Mouse (Mus musculus) NIH3T3 (cell line): ENCODE measurements around the gene Dnajc21.
"Not testable (repeated sequence)": the region's sequence is repeated elsewhere in the genome, so short reads cannot be mapped to it uniquely, and the experiment has no call there.

Source experiments
- DNase-seq: peaks from one replicate; pipeline ENCODE4 v3.0.0-alpha.2; 2012; ENCODE audit warnings: low read depth

The Dnajc21 gene

DNA sequence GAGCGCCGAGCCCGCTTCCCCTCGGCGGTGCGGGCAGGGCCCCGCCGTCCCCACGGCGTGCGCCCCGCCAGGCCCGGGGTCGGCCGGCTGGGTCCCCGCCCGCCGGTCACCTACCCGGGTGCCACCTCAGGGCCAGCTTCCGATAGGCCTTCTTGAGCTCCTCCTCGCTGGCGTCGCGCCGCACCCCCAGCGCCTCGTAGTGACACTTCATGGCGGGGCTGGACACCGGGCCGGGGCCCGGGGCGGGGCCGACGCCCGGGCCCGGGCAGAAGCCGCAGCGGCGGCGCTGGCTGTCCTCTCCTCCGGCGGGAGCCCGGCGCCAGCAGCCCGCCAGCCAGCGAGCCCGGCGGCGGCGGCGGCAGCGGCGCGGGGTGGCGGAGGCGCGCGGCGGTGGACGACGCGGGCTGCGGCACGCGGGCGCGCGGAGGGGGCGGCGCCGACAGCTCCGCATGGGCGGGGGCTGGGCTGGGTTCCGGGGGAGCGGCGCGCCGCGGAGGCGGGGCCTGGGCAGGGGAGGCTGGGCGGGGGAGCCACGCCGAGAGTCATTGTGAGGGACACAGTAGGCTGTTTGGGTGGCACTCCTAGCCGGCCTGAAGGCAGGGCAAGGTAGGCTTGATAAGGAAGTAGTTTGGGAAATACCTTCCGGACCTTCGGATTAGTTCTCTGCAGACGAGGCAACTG lies at the start of gene Dnajc21:
Dnajc21 (minus strand) TSS at position 366 of the 681 bp plus-strand sequence.
- peak; percentile 88 for DNase-seq

DNA sequence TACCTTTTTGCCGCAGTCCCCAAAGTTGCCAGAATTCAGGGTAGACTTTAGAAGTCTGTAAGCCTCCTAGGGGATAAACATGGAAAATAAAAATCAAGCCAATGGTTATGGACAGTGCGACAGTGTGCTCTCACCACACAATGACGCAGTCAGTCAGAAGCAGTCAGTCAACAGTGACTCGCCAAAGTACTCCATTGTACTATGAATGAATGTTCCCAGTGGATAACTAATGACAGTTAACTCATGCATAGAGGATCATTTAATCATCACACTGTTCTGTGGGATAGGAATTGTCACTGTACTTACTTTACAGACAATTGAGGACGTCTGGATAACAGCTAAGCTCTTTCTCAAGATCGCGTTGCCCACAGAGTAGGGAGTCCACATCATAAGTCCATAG lies 44.9 kb upstream of the Dnajc21 start:
- peak; percentile 9 for DNase-seq

DNA sequence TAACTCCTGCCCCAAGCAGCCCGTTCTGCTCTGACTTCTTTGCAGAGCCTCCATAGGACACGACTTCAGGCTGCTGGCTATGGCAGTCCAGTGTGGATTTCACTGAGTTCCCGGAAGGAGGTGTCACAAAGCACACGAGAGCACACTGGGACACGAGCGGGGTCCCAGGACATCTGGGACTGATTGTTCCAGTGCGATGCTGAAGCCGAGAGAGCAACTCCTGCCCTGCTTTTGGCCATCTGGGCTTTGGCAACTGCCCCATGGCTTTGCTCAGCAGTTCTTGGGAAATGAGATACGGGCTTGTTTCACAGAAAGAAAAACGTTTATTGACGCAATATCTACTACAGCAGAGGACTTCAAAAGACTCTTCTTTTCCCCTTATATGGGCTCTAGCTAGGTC lies 35.8 kb upstream of the Dnajc21 start:
- peak; percentile 57 for DNase-seq

DNA sequence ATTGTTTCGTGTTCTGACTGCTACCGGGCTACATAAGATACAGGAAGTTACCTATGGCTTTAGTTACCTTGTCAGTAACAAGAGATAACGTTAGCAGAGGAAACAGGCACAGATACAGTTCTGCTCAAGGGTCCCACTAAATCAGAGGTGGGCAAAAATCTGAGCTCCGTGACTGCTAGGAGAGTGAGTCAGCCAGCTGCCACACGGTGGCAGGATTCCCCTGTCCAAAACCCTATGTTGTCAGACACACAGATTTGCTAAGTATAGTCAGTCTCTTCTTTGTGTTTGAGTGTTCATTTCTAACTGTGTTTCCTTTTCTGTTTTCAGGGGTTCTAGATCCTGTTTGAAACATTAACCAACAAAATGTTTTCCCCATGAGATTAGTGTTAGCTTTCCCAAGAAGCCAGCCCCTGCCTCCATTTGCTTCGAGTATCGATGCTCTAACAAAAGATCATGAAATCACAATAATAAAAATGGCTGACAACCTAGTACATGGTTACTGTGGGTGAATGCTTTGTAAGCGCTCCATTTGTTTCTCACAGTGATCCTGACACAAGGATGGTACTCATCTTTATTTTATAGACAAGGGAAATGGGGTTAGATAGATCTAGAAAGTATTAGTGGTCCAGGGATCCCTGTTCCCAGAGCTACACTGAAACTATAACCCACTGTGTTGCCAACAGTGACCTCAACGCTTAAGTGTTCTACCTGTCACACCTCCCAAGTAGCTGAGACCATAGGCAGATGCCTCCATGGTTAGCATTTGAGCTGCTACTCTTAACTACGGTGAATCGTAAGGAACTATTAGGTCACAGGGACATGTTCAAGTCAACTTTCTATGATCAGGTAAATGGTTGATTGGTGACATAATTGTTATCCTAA lies 30.8 kb upstream of the Dnajc21 start:
- DNase-seq, result peak; percentile 86

DNA sequence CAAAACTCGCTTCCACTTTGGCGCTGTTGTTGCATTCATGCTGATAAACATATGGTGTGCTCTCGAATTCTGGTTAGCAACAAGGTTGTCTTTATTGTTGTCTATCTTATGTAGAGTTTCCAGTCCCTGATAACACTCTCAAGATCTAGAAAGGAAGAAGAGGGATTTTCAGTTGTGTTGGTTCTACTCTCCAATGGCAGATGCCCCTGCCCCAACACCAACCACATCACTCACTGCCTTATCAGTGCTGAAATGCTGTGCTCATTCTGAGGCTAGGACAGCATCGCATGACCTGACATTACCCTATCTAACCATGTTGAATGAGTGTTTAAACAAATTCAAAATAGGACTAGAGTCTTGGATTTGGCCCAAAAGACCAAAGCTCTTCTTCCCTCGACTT lies 29.7 kb upstream of the Dnajc21 start:
- no peak for DNase-seq

DNA sequence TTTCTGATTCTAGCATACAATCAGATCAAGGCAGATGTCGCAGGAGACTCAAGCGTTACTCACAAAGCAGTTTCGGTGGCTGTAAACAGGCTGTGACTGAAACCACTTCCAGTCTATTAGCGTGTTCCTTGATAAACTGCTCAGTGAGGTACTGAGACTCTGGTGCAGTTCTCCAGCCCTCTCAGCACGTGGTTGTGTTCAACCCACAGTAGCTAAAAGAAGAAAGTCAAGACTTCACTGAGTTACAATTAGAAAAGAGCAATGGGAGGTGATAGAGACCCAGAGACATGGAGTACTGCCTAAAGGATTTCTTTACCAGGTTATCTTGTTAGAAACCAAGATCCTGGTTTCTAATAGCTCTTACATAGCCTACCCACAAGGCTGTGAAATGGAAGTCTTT lies 29.3 kb upstream of the Dnajc21 start:
- no peak for DNase-seq

DNA sequence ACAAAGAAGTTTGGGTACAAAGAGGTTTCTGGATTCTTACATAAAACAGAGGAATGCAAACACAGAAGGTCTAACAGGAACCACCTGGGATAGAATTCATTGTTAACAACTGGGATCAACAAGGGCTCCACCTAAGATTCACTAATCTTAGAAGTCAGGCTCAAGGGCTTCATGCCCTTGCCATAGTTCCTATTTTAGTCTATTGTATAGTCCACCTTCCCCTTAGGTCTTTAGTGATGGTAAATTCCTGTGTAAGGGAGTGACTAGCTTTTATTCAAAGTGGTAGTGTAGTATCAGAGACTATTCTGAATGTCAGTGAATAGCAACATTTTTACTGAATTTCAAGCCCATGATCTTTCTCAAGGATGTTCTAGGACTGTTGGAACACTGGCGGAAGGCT lies 26.4 kb upstream of the Dnajc21 start:
- not testable (repeated sequence) for DNase-seq

DNA sequence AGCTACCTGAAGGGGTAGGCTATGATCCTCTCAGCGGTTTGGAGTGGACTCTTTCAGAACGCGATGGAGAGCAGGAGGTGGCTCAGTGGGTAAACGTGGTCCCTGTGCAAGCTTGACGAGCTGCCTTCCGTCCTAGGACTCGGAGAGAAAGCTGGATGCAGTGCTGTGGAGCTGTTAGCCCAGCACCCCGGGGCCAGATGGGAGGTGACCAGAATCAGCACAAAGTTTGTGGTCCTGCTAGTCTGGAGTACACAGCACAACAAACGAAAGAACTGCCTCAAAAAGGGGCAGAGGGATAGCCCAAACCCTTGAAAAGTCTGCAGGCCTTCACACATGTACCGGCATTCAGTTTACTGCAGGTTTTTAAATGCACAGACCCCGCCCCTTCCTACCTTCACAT lies 25.6 kb upstream of the Dnajc21 start:
- no peak for DNase-seq

DNA sequence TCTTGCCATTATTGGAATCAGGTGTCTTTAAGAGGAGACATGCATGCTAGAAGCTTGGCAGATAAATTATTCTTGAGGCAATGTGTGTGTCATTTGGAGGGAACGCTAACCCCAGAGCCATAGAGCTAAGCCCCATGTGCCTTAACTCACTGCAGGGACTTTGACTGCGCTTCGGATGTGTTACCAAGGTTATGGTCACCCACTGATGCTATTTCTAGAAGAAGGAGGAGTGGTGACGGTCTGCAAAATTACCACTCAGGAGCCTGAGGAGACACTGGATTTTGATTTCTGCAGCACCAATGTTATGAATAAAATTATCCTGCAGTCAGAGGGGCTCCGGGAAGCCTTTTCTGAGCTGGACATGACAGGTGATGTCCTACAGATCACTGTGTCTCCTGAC lies 19.8 kb upstream of the Dnajc21 start:
- DNase-seq, result no peak

DNA sequence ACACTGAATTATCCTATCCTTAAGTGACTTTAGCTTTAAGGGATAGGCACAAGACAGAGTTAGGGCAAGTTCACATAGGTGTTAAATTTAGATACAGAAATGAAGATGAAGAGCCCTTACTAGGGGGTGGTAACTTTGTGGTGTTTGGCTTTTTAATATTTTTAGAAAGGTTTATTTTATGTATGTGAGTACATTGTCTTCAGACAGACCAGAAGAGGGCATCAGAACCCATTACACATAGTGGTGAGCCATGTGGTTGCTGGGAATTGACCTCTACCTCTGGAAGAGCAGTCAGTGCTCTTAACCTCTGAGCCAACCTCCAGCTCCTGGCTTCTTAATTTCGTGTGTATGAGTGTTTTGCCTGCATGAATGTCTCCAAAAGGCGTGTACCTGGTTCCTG lies 16.9 kb upstream of the Dnajc21 start:
- DNase-seq, result peak; percentile 26

DNA sequence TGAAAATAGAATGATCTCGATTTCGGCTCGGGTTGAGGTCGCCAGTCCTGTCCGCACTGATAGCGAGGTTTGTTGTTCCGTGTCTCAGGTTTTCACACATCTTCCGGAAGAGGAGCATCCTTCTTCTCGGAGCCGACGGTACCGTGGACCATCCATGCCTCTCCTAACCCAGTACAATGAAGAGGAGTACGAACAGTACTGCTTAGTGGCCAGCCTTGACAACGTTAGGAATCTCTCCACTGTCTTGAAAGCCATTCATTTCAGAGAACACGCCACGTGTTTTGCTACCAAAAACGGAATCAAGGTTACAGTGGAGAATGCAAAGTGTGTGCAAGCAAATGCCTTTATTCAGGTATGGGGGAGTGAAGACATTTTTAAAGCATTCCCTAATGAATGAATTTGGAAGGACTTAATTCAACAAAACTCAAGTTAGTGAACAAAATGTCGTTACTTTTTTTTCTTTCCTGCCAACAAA lies 16.1 kb upstream of the Dnajc21 start:
- DNase-seq, result no peak

DNA sequence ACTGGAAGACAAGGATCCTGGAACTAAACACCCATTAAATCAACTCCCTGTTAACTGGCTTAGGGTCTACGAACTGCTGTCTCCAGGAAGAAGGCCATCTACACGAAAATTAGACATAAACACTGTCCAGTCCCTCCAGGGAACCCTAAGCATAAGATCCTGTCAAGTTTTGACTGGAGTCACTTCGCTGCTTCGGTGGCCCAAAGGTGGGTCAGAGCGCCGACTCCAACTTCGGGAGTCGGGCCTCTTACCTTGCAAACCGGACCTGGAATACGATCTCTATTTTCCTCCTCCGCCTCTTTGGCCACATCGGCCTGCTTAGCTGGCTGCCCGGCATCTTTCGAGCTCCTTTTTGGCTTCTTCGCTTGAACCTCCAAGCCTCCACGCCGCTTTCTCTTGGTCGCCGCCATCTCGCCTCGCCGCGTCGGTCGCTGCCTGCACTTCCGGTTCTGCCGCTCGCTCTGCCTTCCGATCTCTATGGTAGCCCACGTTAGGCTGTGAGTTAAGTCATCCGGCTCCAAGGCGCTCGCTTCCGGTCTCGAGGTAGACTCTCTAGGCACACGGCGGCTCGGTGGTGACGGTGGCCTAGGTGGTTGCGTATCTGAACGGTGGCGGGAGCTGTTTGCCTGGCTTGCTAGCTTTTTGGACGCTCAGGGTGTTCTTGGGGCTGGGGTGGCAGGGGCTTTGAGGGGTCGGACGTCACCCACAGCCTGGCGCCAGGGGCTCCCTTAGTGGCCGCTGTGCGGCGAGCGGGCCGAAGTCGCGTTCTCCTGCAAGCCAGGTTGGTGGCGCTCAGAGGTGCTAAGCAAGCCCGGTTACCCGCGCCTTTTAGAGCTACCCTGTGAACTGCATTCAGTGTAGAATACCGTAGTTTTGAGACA lies 15.4 kb upstream of the Dnajc21 start, which contains the start of the genes Brix1 and Rad1:
Brix1 (minus strand) TSS at position 464 of the 881 bp plus-strand sequence.
Rad1 (plus strand) TSS at position 535 of the 881 bp plus-strand sequence.
- peak; percentile 97 for DNase-seq

DNA sequence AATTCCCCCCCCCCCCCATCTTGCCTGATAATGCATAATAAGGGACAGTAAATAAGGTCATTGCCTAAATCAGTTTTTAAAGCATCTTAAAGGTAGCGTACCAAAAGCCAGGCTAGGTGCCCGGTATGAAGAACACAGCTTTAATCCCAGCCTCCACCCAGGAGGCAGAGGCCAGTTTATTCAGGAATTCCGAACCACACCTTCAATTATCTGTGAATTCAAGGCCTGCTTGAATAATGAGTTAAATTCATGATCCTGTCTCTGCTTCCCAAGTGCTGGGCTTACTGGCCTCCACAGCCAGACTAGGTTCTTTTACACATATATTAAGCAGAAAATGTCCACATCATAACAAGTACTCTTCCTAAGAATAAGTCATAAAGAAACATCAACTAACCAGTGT lies 625 bp upstream of the Dnajc21 start:
- peak; percentile 17 for DNase-seq

DNA sequence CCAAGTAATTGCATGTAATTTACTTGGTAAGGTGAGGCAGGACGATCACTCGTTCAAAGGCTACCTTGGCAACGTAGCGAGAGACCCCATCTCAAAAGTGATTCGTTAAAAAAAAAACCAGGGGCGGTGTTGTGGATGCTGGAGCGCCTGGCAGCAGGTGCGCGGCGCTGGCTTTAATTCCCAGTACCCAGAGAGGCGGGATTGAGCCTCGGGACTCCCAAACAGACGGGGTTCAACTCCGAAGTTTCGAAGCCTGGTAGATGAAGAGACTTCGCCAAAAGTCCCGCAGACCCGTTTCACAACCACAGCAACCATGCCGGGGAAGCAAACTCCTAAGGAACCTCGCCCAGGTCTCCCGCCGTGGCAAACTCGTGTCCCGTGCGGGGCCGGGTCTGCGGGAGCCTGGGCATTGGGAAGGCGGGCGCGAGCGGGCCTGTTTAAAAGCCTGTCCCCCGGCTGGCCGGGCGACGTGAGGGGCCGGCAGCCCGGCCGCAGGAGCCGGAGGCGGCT lies 620 bp downstream of the Dnajc21 start:
- no peak for DNase-seq

DNA sequence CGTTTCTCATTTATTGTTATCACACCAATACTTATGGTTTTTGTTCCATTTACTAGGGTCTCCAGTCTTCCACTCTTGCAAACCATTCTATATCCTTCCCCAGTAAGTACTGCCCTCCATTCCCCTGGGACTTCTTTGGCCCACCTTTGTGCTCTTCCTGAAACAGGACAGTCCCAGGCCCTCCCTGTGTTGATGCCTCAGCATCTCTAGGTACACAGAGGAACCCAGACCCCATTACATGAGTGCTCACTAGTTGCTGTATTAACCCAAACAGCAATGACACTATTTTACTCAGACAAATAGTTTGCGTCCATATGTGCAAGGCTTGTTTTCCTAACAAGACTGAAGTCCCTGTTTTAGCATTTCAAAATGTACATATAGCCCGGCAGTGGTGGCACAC lies 1.6 kb downstream of the Dnajc21 start:
- no peak for DNase-seq

DNA sequence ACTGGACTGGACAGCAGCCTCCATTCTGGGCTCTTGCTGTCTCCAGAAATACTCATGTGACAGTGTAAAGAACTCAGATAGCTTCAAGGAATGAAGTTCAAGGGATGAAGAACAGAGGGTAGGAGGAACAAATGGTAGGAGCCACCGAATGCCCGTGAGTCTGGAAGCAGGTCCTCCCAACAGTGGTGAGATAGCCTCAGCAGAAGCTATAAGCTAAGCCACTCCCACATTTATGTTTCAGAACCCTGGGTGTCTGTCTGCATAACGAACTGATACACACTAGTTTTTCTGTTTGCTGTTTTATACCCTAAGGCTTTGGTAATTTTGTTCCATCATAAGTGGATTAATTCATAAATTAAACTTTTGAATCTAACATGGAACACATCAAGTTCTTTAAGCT lies 5.6 kb downstream of the Dnajc21 start:
- no peak for DNase-seq

DNA sequence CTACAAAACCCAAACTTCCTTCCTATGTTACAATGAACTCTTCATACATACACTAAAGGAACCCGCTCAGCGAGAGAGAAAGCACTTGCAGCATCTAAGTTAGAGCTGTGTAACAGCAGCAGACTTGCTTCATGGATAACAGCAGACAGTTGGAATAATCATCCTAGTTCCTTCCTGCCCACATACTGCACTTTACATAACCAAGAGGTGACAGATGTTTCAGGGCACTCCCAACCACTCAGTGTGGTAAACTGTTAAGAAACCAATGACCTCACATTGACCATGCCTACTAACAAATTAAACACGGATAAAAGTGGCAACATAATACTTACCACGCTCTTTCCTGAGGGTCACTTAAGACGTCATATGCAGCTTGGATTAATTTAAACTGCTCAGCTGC lies 6.8 kb downstream of the Dnajc21 start:
- no peak for DNase-seq

DNA sequence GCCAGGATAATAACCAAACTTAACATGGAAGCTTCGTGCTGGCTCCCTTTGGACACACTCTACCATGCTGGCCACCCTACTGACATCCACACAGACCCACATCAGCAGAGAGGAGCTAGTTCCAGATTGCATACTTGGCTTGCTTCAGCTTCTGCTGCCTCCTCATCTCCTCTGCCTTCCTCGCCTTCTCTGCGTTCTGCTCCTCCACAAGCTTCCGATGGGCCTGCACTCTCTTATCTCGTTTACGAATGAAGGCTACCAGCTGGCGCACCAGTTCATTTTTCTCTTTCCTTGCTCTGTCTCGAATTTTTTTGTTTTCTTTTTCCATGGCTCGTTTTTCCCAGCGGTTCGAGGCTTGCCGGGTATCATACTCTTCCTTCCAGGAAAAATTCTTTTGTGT lies 9.3 kb downstream of the Dnajc21 start:
- DNase-seq, result no peak

DNA sequence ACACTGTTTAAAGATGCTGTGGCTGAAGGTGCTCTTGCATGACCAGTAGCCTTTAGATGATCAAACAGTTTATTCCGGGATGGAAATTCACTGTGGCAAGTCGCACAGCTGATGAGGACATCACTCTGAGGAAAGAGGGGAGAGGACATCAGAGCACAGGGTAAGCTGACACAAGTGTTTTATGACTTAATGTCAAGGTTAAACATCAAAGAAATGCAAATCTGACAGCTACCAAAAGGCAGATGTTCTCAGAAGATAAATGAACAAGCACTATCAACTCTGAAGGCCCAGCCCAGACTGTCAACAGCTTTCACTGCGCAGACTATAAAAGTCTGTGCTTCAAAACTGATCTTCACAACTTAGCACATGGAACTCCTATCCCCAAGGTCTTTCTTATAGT lies 23.2 kb downstream of the Dnajc21 start:
- DNase-seq, result no peak

DNA sequence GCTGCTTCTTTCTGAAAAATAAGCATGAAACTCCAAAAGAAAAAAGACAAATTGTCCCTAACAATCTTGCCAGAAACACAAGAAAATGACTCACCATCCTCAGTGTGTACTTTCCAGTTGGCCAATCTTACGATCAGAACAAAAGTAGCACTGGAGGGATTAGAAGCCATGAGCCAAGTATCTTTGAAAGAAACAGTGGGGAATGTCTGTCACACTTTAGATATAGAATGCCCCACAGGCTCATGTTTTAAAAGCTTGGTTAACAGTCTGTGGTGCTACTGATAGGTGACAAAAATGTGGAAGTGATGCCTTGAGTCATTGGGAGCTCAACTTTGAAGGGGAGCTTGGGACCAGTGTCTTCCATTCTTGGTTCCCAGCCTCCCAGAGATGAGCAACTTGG lies 28.0 kb downstream of the Dnajc21 start:
- peak; percentile 27 for DNase-seq

DNA sequence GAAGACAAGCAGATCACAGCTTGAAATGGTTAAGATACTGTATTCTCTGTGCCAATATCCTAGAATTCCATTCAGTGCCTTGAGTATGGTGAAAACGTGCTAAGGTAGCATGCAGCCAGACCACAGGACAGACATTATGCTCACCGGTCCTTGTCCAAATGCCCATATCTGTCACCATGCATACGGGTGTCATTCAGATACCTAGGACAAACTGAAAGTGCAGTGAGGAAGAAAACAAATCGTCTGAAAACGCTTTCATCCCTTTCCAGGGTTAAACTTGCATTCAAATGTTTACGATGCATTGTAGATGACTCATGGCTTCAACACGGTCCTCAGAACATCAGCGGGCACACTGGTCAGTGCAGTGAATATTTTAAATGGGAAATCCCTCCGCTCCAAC lies 28.8 kb downstream of the Dnajc21 start:
- no peak for DNase-seq

DNA sequence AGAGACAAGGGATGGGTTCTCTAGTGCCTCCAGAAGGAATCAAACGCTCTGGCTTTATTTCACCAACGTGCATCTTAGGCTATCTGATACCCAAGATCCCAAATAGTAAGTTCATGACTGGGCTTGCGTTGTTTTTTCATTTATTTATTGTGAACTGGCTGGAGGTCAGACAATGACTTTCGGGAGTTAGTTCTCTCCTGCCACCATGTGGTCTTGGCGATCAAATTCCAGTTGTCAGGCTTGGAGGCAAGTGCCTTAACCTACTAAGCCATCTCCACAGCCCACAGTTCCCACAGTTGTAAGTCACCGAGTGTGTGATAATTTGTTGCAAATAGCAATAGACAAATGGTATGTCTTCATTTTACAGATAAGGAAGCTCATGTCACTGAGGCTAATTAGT lies 30.4 kb downstream of the Dnajc21 start:
- peak; percentile 45 for DNase-seq
